Mouse (Mus musculus): ENCODE data around the gene Ppp1r12c. TPM values are rescaled to one million over a fixed set of nuclear protein-coding genes. Genes with fewer than 3 reads are reported as not detected.

Gene Ppp1r12c
- total and polyA plus RNA-seq, 3 experiments: 55.8 to 103 (median 71.0) TPM

GRCm38 (mm10) chr7:4504646-4505435 lies 3.4 kb upstream of the Ppp1r12c start (continued):
- TF ChIP-seq ZC3H11A (IDR thresholded peaks at IDR 0.05; ENCODE audit: low read depth, low read length): no peak
- 0 out of 2 replicates have a peak, but pooled peaks have one; percentile 9 for TF ChIP-seq EP300 (IDR thresholded peaks at IDR 0.05; ENCODE audit: low read length)
- TF ChIP-seq IRF4 (IDR thresholded peaks at IDR 0.05; ENCODE audit: low read depth, low read length): peak; percentile 57
- no peak for TF ChIP-seq MYC (IDR thresholded peaks at IDR 0.05; ENCODE audit: low read depth, low read length)
- TF ChIP-seq BHLHE40 (IDR thresholded peaks at IDR 0.05; ENCODE audit: low read depth, low read length): no peak
- no peak for TF ChIP-seq USF1 (IDR thresholded peaks at IDR 0.05; ENCODE audit: low read depth, low read length)
- no peak for TF ChIP-seq ZMIZ1 (IDR thresholded peaks at IDR 0.05; ENCODE audit: low read depth, low read length)
- no peak for TF ChIP-seq E2F4 (IDR thresholded peaks at IDR 0.05; ENCODE audit: insufficient replicate concordance, low read depth, low read length)
- TF ChIP-seq NELFE (IDR thresholded peaks at IDR 0.05; ENCODE audit: low read depth, low read length): peak; percentile 8; the same call in 1 of the 2 replicates
- no peak for TF ChIP-seq ZKSCAN1 (IDR thresholded peaks at IDR 0.05; ENCODE audit: borderline replicate concordance, low read depth, low read length)

- H3K4me2 ChIP-seq (ENCODE audit: insufficient read depth, low read depth, poor library complexity, severe bottlenecking): peak overlapping the region; percentile 80
- no peak for TF ChIP-seq CHD2 (IDR thresholded peaks at IDR 0.05; ENCODE audit: low read length)
- no peak for TF ChIP-seq EP300 (IDR thresholded peaks at IDR 0.05; ENCODE audit: low read length)
- no peak for TF ChIP-seq PAX5 (IDR thresholded peaks at IDR 0.05; ENCODE audit: low read length)
- TF ChIP-seq USF1 (IDR thresholded peaks at IDR 0.05; ENCODE audit: low read depth, low read length): no peak
- TF ChIP-seq JUND (conservative IDR thresholded peaks at IDR 0.05; ENCODE audit: low read depth, low read length): no peak
- peak overlapping the region; percentile 70; the same call in 1 of the 2 replicates for H3K9ac ChIP-seq (ENCODE audit: insufficient read depth, low read depth)
- no peaks in the 10 kb centered on the region for H3K9me3 ChIP-seq (replicated peaks; ENCODE audit: low read length)
- H3K27ac ChIP-seq (ENCODE audit: insufficient read depth, low read depth): peak overlapping the region; percentile 97
- H3K4me3 ChIP-seq (replicated peaks in 1 of 3; ENCODE audit: low read depth in 2 of 3, low read length in 2 of 3, poor library complexity in 1 of 3): peak overlapping the region in 1 of 3 experiments; percentile 36
- DNase-seq (ENCODE audit: extremely low read depth): no peak
- H3K4me1 ChIP-seq (ENCODE audit: control insufficient read depth in 1 of 2, insufficient read depth in 2 of 2): peaks cover 33 to 49% of the 10 kb centered on the region in 2 experiments
- peaks cover 25% of the 10 kb centered on the region for H3K79me2 ChIP-seq (replicated peaks; ENCODE audit: control insufficient read depth, extremely low read depth, insufficient read depth, poor library complexity, severe bottlenecking)
- in situ Hi-C loops (cut with MboI; ENCODE audit: low pct_ligation_motif_present, low pct_unique_long_range_greater_than_20kb, low sequenced_read_pairs) (no loop called here), dilution Hi-C loops (cut with MboI; ENCODE audit: extremely low pct_ligation_motif_present, extremely low pct_unique_long_range_greater_than_20kb, low sequenced_read_pairs) (no loop called here)
- H3K27me3 ChIP-seq (replicated peaks): no peaks in the 10 kb centered on the region
- H3K36me3 ChIP-seq (replicated peaks in 1 of 2; ENCODE audit: control insufficient read depth in 1 of 2, insufficient read depth in 1 of 2, low read length in 1 of 2): peaks cover 0 to 10% of the 10 kb centered on the region in 2 experiments
Measured at GRCm38 (mm10) chr7:4503858-4504257, 2.4 kb upstream of the Ppp1r12c start.

GRCm38 (mm10) chr7:4503100-4503499 lies 1.6 kb upstream of the Ppp1r12c start:
- DNase-seq (ENCODE audit: extremely low read depth): no peak
- H3K4me1 ChIP-seq (ENCODE audit: control insufficient read depth in 1 of 2, insufficient read depth in 2 of 2): peaks cover 39 to 57% of the 10 kb centered on the region in 2 experiments
- H3K27ac ChIP-seq (ENCODE audit: insufficient read depth, low read depth): no peak overlapping the region
- no peak overlapping the region for H3K4me3 ChIP-seq (replicated peaks in 1 of 3; ENCODE audit: low read depth in 2 of 3, low read length in 2 of 3, poor library complexity in 1 of 3)
- H3K27me3 ChIP-seq (replicated peaks): no peaks in the 10 kb centered on the region
- dilution Hi-C loops (cut with MboI; ENCODE audit: extremely low pct_ligation_motif_present, extremely low pct_unique_long_range_greater_than_20kb, low sequenced_read_pairs): no loop called here
- peaks cover 0 to 17% of the 10 kb centered on the region in 2 experiments for H3K36me3 ChIP-seq (replicated peaks in 1 of 2; ENCODE audit: control insufficient read depth in 1 of 2, insufficient read depth in 1 of 2, low read length in 1 of 2)
- H3K9ac ChIP-seq (ENCODE audit: insufficient read depth, low read depth): no peak overlapping the region
- no peaks in the 10 kb centered on the region for H3K9me3 ChIP-seq (replicated peaks; ENCODE audit: low read length)
- peaks cover 32% of the 10 kb centered on the region for H3K79me2 ChIP-seq (replicated peaks; ENCODE audit: control insufficient read depth, extremely low read depth, insufficient read depth, poor library complexity, severe bottlenecking)
- H3K4me2 ChIP-seq (ENCODE audit: insufficient read depth, low read depth, poor library complexity, severe bottlenecking): no peak overlapping the region
- TF ChIP-seq CHD2 (IDR thresholded peaks at IDR 0.05; ENCODE audit: low read length) (no peak), KAT2A (IDR thresholded peaks at IDR 0.05; ENCODE audit: insufficient replicate concordance, low read length) (no peak), MEF2A (IDR thresholded peaks at IDR 0.05; ENCODE audit: borderline replicate concordance, low read depth, low read length) (no peak), GABPA (IDR thresholded peaks at IDR 0.05; ENCODE audit: insufficient replicate concordance, low read depth, low read length) (no peak), TBP (conservative IDR thresholded peaks at IDR 0.05; ENCODE audit: low read depth, low read length) (no peak), RAD21 (IDR thresholded peaks at IDR 0.05; ENCODE audit: low read depth, low read length) (no peak), POLR2AphosphoS2 (IDR thresholded peaks at IDR 0.05; ENCODE audit: low read depth, low read length) (no peak), CTCF (conservative IDR thresholded peaks at IDR 0.05 in 1 of 2, IDR thresholded peaks at IDR 0.05 in 1 of 2; ENCODE audit: low read depth in 2 of 2, low read length in 2 of 2) (no peak), ZKSCAN1 (IDR thresholded peaks at IDR 0.05; ENCODE audit: borderline replicate concordance, low read depth, low read length) (no peak), RCOR1 (conservative IDR thresholded peaks at IDR 0.05; ENCODE audit: low read depth, low read length) (no peak), NELFE (IDR thresholded peaks at IDR 0.05; ENCODE audit: low read depth, low read length) (no peak), ZC3H11A (IDR thresholded peaks at IDR 0.05; ENCODE audit: low read depth, low read length) (no peak), POLR2A (IDR thresholded peaks at IDR 0.05; ENCODE audit: low read depth, low read length) (no peak), MAX (IDR thresholded peaks at IDR 0.05; ENCODE audit: low read length) (no peak)
- in situ Hi-C loops (cut with MboI; ENCODE audit: low pct_ligation_motif_present, low pct_unique_long_range_greater_than_20kb, low sequenced_read_pairs): no loop called here
